Mouse (Mus musculus): ENCODE measurements around the gene Rfx4. TPM values are rescaled to one million over a fixed set of nuclear protein-coding genes. Genes with fewer than 3 reads are reported as not detected.

The Rfx4 gene
- polyA plus RNA-seq, 1 experiment from 2014 or later = 7.2 TPM

- no peak overlapping the region for H3K9ac ChIP-seq (replicated peaks; ENCODE audit: low read depth, low read length)
- WGBS = 77% methylated on average over 5 of the region's 5 CpGs
- H3K27me3 ChIP-seq (replicated peaks; ENCODE audit: control insufficient read depth, insufficient read depth, low read length) = no peaks in the 10 kb centered on the region
- no peak overlapping the region for H3K4me2 ChIP-seq (ENCODE audit: low read length)
- no peak overlapping the region for H3K4me3 ChIP-seq (replicated peaks; ENCODE audit: low read length)
- H3K9me3 ChIP-seq (ENCODE audit: control insufficient read depth, low read length) = no peaks in the 10 kb centered on the region
- H3K4me1 ChIP-seq (replicated peaks; ENCODE audit: control insufficient read depth, insufficient read depth, low read length) = no peaks in the 10 kb centered on the region
- H3K36me3 ChIP-seq (ENCODE audit: control insufficient read depth, insufficient read depth) = no peaks in the 10 kb centered on the region
- H3K27ac ChIP-seq (ENCODE audit: low read length) = no peak overlapping the region
- no peak for ATAC-seq
Measured at GRCm38 (mm10) chr10:84938886-84939285, 183.0 kb downstream of the Rfx4 start.

GRCm38 (mm10) chr10:84940356-84940755, 184.5 kb downstream of the Rfx4 start:
- Histone ChIP-seq H3K4me3 (replicated peaks; ENCODE audit: low read length) (no peak overlapping the region), H3K9me3 (ENCODE audit: control insufficient read depth, low read length) (no peaks in the 10 kb centered on the region), H3K36me3 (ENCODE audit: control insufficient read depth, insufficient read depth) (no peaks in the 10 kb centered on the region), H3K27me3 (replicated peaks; ENCODE audit: control insufficient read depth, insufficient read depth, low read length) (no peaks in the 10 kb centered on the region), H3K4me1 (replicated peaks; ENCODE audit: control insufficient read depth, insufficient read depth, low read length) (no peaks in the 10 kb centered on the region), H3K4me2 (ENCODE audit: low read length) (no peak overlapping the region), H3K27ac (ENCODE audit: low read length) (no peak overlapping the region), H3K9ac (replicated peaks; ENCODE audit: low read depth, low read length) (no peak overlapping the region)
- no peak for ATAC-seq
- WGBS = 80% methylated on average over 1 of the region's 1 CpGs

GRCm38 (mm10) chr10:84945692-84946091, 189.8 kb downstream of the Rfx4 start:
- Histone ChIP-seq H3K27ac (ENCODE audit: low read length) (no peak overlapping the region), H3K4me2 (ENCODE audit: low read length) (no peak overlapping the region), H3K27me3 (replicated peaks; ENCODE audit: control insufficient read depth, insufficient read depth, low read length) (no peaks in the 10 kb centered on the region), H3K4me3 (replicated peaks; ENCODE audit: low read length) (no peak overlapping the region), H3K36me3 (ENCODE audit: control insufficient read depth, insufficient read depth) (peaks cover 11% of the 10 kb centered on the region), H3K9me3 (ENCODE audit: control insufficient read depth, low read length) (no peaks in the 10 kb centered on the region), H3K4me1 (replicated peaks; ENCODE audit: control insufficient read depth, insufficient read depth, low read length) (peaks cover 3% of the 10 kb centered on the region; the same call in 1 of the 2 replicates), H3K9ac (replicated peaks; ENCODE audit: low read depth, low read length) (no peak overlapping the region)
- ATAC-seq = no peak
- WGBS = 92% methylated on average over 3 of the region's 3 CpGs

- H3K27ac ChIP-seq (ENCODE audit: low read length) = no peak overlapping the region
- H3K36me3 ChIP-seq (ENCODE audit: control insufficient read depth, insufficient read depth) = peaks cover 11% of the 10 kb centered on the region
- WGBS = 72% methylated on average over 8 of the region's 8 CpGs
- H3K9ac ChIP-seq (replicated peaks; ENCODE audit: low read depth, low read length) = no peak overlapping the region
- no peak overlapping the region for H3K4me2 ChIP-seq (ENCODE audit: low read length)
- no peak overlapping the region for H3K4me3 ChIP-seq (replicated peaks; ENCODE audit: low read length)
- no peak for ATAC-seq
- H3K27me3 ChIP-seq (replicated peaks; ENCODE audit: control insufficient read depth, insufficient read depth, low read length) = no peaks in the 10 kb centered on the region
- H3K4me1 ChIP-seq (replicated peaks; ENCODE audit: control insufficient read depth, insufficient read depth, low read length) = peaks cover 3% of the 10 kb centered on the region; the same call in 1 of the 2 replicates
- H3K9me3 ChIP-seq (ENCODE audit: control insufficient read depth, low read length) = no peaks in the 10 kb centered on the region
Measured at GRCm38 (mm10) chr10:84948970-84949683, 193.3 kb downstream of the Rfx4 start.

GRCm38 (mm10) chr10:84949684-84950010, 193.8 kb downstream of the Rfx4 start:
- H3K4me1 ChIP-seq (replicated peaks; ENCODE audit: control insufficient read depth, insufficient read depth, low read length) = peaks cover 3% of the 10 kb centered on the region; the same call in 1 of the 2 replicates
- no peaks in the 10 kb centered on the region for H3K27me3 ChIP-seq (replicated peaks; ENCODE audit: control insufficient read depth, insufficient read depth, low read length)

GRCm38 (mm10) chr10:84950384-84950783, 194.5 kb downstream of the Rfx4 start:
- no peak overlapping the region for H3K27ac ChIP-seq (ENCODE audit: low read length)
- no peaks in the 10 kb centered on the region for H3K27me3 ChIP-seq (replicated peaks; ENCODE audit: control insufficient read depth, insufficient read depth, low read length)
- WGBS = 70% methylated on average over 4 of the region's 4 CpGs
- no peaks in the 10 kb centered on the region for H3K9me3 ChIP-seq (ENCODE audit: control insufficient read depth, low read length)
- no peak overlapping the region for H3K4me2 ChIP-seq (ENCODE audit: low read length)
- H3K9ac ChIP-seq (replicated peaks; ENCODE audit: low read depth, low read length) = no peak overlapping the region
- no peak for ATAC-seq
- peaks cover 3% of the 10 kb centered on the region; the same call in 1 of the 2 replicates for H3K4me1 ChIP-seq (replicated peaks; ENCODE audit: control insufficient read depth, insufficient read depth, low read length)
- no peak overlapping the region for H3K4me3 ChIP-seq (replicated peaks; ENCODE audit: low read length)
- peaks cover 11% of the 10 kb centered on the region for H3K36me3 ChIP-seq (ENCODE audit: control insufficient read depth, insufficient read depth)

More at GRCm38 (mm10) chr10:84949684-84950010, 193.8 kb downstream of the Rfx4 start:
- Histone ChIP-seq H3K27ac (ENCODE audit: low read length) (no peak overlapping the region), H3K4me2 (ENCODE audit: low read length) (no peak overlapping the region), H3K9me3 (ENCODE audit: control insufficient read depth, low read length) (no peaks in the 10 kb centered on the region), H3K4me3 (replicated peaks; ENCODE audit: low read length) (no peak overlapping the region), H3K36me3 (ENCODE audit: control insufficient read depth, insufficient read depth) (peaks cover 11% of the 10 kb centered on the region), H3K9ac (replicated peaks; ENCODE audit: low read depth, low read length) (no peak overlapping the region)
- 91% methylated on average over 3 of the region's 3 CpGs for WGBS
- no peak for ATAC-seq

GRCm38 (mm10) chr10:84954236-84954635, 198.4 kb downstream of the Rfx4 start:
- H3K9me3 ChIP-seq (ENCODE audit: control insufficient read depth, low read length) = no peaks in the 10 kb centered on the region
- H3K4me2 ChIP-seq (ENCODE audit: low read length) = no peak overlapping the region
- 0 out of 2 replicates have a peak, but pooled peaks cover 3% of the 10 kb centered on the region for H3K4me1 ChIP-seq (replicated peaks; ENCODE audit: control insufficient read depth, insufficient read depth, low read length)
- H3K4me3 ChIP-seq (replicated peaks; ENCODE audit: low read length) = no peak overlapping the region
- no peaks in the 10 kb centered on the region for H3K27me3 ChIP-seq (replicated peaks; ENCODE audit: control insufficient read depth, insufficient read depth, low read length)
- no peak overlapping the region for H3K27ac ChIP-seq (ENCODE audit: low read length)
- WGBS = 93% methylated on average over 10 of the region's 10 CpGs
- no peak overlapping the region for H3K9ac ChIP-seq (replicated peaks; ENCODE audit: low read depth, low read length)
- H3K36me3 ChIP-seq (ENCODE audit: control insufficient read depth, insufficient read depth) = no peaks in the 10 kb centered on the region
- no peak for ATAC-seq

Other genes with a start within 250 kb of the Rfx4 start
- gene Ckap4, start 222.0 kb upstream of the Rfx4 start, polyA plus RNA-seq (2015; fragmentation: Nextera tagmentation; extraction: Ambion mirVana) = 37.5 and 38.0 TPM in 2 replicates
- gene Tcp11l2, start 179.4 kb upstream of the Rfx4 start, polyA plus RNA-seq (2015; fragmentation: Nextera tagmentation; extraction: Ambion mirVana) = 36.6 and 44.6 TPM in 2 replicates
- 15.7 and 16.7 TPM in 2 replicates for gene Polr3b, start 133.8 kb upstream of the Rfx4 start, polyA plus RNA-seq (2015; fragmentation: Nextera tagmentation; extraction: Ambion mirVana)
- gene Ric8b, start 161.6 kb downstream of the Rfx4 start, polyA plus RNA-seq (2015; fragmentation: Nextera tagmentation; extraction: Ambion mirVana) = 46.7 and 48.4 TPM in 2 replicates

Data from forebrain, embryonic 16.5 days (tissue).